7 mouse cellular contexts compared by ENCODE assay signal in the genomic region with DNA sequence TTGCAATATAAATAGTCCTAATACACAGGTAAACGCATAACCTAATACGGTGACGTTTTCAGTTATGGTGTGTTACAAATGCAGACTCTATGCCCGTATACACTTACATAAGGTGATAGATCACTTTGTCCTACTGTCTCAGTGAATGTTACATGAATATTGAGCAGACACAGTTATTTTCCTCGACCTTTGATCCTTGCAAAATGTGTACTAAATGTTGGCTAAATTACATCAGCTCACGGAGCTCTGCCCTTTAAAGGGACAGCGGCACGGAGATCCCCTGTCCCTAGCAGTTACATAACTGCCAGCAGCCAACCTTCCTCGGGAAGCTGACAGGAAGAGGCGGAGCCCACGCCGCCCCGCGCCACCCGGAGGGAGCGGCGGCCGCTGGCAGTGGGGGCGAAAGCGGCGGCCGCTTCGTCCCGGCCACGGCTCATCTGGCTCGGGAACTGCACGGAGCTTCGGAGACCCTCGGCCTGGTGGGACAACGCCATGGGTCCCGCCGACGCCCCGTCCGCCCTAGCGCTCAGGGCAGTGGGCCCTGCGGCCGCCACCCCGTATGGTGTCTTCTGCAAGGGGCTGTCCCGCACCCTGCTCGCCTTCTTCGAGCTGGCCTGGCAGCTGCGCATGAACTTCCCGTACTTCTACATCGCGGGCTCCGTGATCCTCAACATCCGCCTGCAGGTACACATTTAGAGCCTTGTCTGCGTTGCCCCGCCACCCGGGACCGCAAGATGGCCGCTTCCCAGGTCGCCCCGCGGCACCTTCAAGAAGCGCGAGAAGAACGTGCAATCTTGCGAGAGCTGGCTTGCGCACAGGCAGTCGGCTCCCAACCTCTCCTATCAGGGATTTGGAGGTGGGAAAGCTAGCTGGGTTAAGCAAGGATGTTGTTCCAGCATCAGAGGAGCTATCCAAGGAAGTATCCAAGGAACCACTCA. TPM values are rescaled to one million over a fixed set of nuclear protein-coding genes. Genes with fewer than 3 reads are reported as not detected.
DNase-seq lines count a peak whose midpoint lies in the region; ATAC-seq lines count a peak whose summit lies in the region.

No protein-coding gene starts in this region.

- peak overlapping the region; percentile 97 for H3K27ac ChIP-seq in embryonic facial prominence, embryonic 12.5 days
- H3K27ac ChIP-seq in limb, embryonic 11.5 days (replicated peaks; ENCODE audit: low read depth, low read length): peak overlapping the region; percentile 96
- H3K27ac ChIP-seq in midbrain, embryonic 14.5 days (replicated peaks; ENCODE audit: low read depth, low read length): peak overlapping the region; percentile 99

- DNase-seq in adrenal gland, postnatal 25 days: peak; percentile 88
- peak; percentile 99 for DNase-seq in heart, adult 11 months
- peak; percentile 91 for DNase-seq in kidney, adult 18-20 months
- peak; percentile 89 for DNase-seq in limb, embryonic 11.5 days (ENCODE audit: low spot score)
- peak; percentile 95 for DNase-seq in midbrain, embryonic 14.5 days
- peak; percentile 63 to 72 for DNase-seq in spleen, adult 18-20 months

- 2% methylated on average over 62 of the region's 62 CpGs for WGBS in embryonic facial prominence, embryonic 12.5 days
- WGBS in limb, embryonic 11.5 days: 2% methylated on average over 62 of the region's 62 CpGs
- under 1% methylated on average over 62 of the region's 62 CpGs for WGBS in midbrain, embryonic 14.5 days

- peak overlapping the region; percentile 57 for H3K4me2 ChIP-seq in embryonic facial prominence, embryonic 12.5 days (replicated peaks)
- peak overlapping the region; percentile 52 for H3K4me2 ChIP-seq in limb, embryonic 11.5 days (ENCODE audit: low read depth, severe bottlenecking)
- H3K4me2 ChIP-seq in midbrain, embryonic 14.5 days (ENCODE audit: low read length): peak overlapping the region; percentile 66

- H3K4me1 ChIP-seq in embryonic facial prominence, embryonic 12.5 days: no peaks in the 10 kb centered on the region; the same call in 1 of the 2 replicates
- no peaks in the 10 kb centered on the region for H3K4me1 ChIP-seq in limb, embryonic 11.5 days (ENCODE audit: control insufficient read depth, insufficient read depth, low read length)
- H3K4me1 ChIP-seq in midbrain, embryonic 14.5 days (ENCODE audit: control insufficient read depth, insufficient read depth, low read length): peaks cover 3% of the 10 kb centered on the region; the same call in 1 of the 2 replicates

- no peaks in the 10 kb centered on the region for H3K9me3 ChIP-seq in embryonic facial prominence, embryonic 12.5 days
- H3K9me3 ChIP-seq in limb, embryonic 11.5 days (ENCODE audit: control insufficient read depth, low read length): no peaks in the 10 kb centered on the region
- no peaks in the 10 kb centered on the region for H3K9me3 ChIP-seq in midbrain, embryonic 14.5 days (ENCODE audit: control insufficient read depth, low read length)

- no peaks in the 10 kb centered on the region for H3K27me3 ChIP-seq in embryonic facial prominence, embryonic 12.5 days
- H3K27me3 ChIP-seq in limb, embryonic 11.5 days (ENCODE audit: control insufficient read depth, insufficient read depth, low read length): no peaks in the 10 kb centered on the region
- H3K27me3 ChIP-seq in midbrain, embryonic 14.5 days (ENCODE audit: control insufficient read depth, insufficient read depth, low read length): no peaks in the 10 kb centered on the region

- peak overlapping the region; percentile 87 for H3K9ac ChIP-seq in embryonic facial prominence, embryonic 12.5 days
- peak overlapping the region; percentile 95 for H3K9ac ChIP-seq in limb, embryonic 11.5 days (ENCODE audit: low read length)
- H3K9ac ChIP-seq in midbrain, embryonic 14.5 days (replicated peaks; ENCODE audit: low read length): peak overlapping the region; percentile 91

- H3K36me3 ChIP-seq in embryonic facial prominence, embryonic 12.5 days: 0 out of 2 replicates have a peak, but pooled peaks cover 6% of the 10 kb centered on the region
- no peaks in the 10 kb centered on the region for H3K36me3 ChIP-seq in limb, embryonic 11.5 days (ENCODE audit: control insufficient read depth, insufficient read depth, low read length)
- H3K36me3 ChIP-seq in midbrain, embryonic 14.5 days (ENCODE audit: control insufficient read depth, insufficient read depth, low read length): no peaks in the 10 kb centered on the region

- H3K4me3 ChIP-seq in embryonic facial prominence, embryonic 12.5 days: peak overlapping the region; percentile 71
- peak overlapping the region; percentile 78 for H3K4me3 ChIP-seq in limb, embryonic 11.5 days (ENCODE audit: low read depth, low read length)
- H3K4me3 ChIP-seq in midbrain, embryonic 14.5 days (replicated peaks; ENCODE audit: low read depth, low read length): peak overlapping the region; percentile 68

- ATAC-seq in embryonic facial prominence, embryonic 12.5 days (ENCODE audit: insufficient number of reproducible peaks, insufficient read depth, low FRiP score, low TSS enrichment): peak; percentile 95
- peak; percentile 95 for ATAC-seq in limb, embryonic 11.5 days (ENCODE audit: insufficient number of reproducible peaks, low FRiP score, low TSS enrichment, low read depth)
- ATAC-seq in midbrain, embryonic 14.5 days (ENCODE audit: low FRiP score, low TSS enrichment): peak; percentile 97

RNA-seq across cellular contexts. Expression of gene Smim10l1, which starts 0.5 kb away (rescaled TPM):
- total RNA-seq in adrenal gland, postnatal 25 days (2021): 96.7 and 115 TPM in 2 replicates
- polyA plus RNA-seq in embryonic facial prominence, embryonic 12.5 days (2016; fragmentation: Nextera tagmentation; extraction: Ambion mirVana): 104 and 111 TPM in 2 replicates
- 68.2 and 70.8 TPM in 2 replicates for polyA plus RNA-seq in limb, embryonic 11.5 days (2014; fragmentation: Nextera tagmentation; extraction: Ambion mirVana)
- 111 and 117 TPM in 2 replicates for polyA plus RNA-seq in midbrain, embryonic 14.5 days (2014; fragmentation: Nextera tagmentation; extraction: Ambion mirVana)

RNA-seq across cellular contexts. Expression of gene Tas2r140, which starts 49.6 kb away (rescaled TPM):
- not detected in 2 replicates for total RNA-seq in adrenal gland, postnatal 25 days (2021)
- not detected in 2 replicates for polyA plus RNA-seq in embryonic facial prominence, embryonic 12.5 days (2016; fragmentation: Nextera tagmentation; extraction: Ambion mirVana)
- polyA plus RNA-seq in limb, embryonic 11.5 days (2014; fragmentation: Nextera tagmentation; extraction: Ambion mirVana): not detected in 2 replicates
- polyA plus RNA-seq in midbrain, embryonic 14.5 days (2014; fragmentation: Nextera tagmentation; extraction: Ambion mirVana): not detected in 2 replicates

Comparison
In these comparisons a context has a peak if more than half of its experiments do, and no peak if none do; other contexts are left out.
1. Peak in every context shown above with its lines: DNase-seq, ATAC-seq, H3K4me3 ChIP-seq and H3K27ac ChIP-seq.